Mouse (Mus musculus): Measurements from ENCODE around the gene Rbbp4. TPM values are rescaled to one million over a fixed set of nuclear protein-coding genes. Genes with fewer than 3 reads are reported as not detected.

The Rbbp4 gene
- polyA plus RNA-seq, 1 experiment = 23.5 TPM

- DNase-seq = no peak
- H3K4me3 ChIP-seq (replicated peaks; ENCODE audit: extremely low read depth, low read depth, low read length) = no peak overlapping the region
- TF ChIP-seq CTCF (IDR thresholded peaks at IDR 0.05; ENCODE audit: insufficient read depth, low read length) = no peak
- no peak for TF ChIP-seq POLR2A (IDR thresholded peaks at IDR 0.05; ENCODE audit: borderline replicate concordance, extremely low read depth, low read depth, low read length)
- no peaks in the 10 kb centered on the region for H3K4me1 ChIP-seq (ENCODE audit: control insufficient read depth, insufficient read depth, low read length)
- 78% methylated on average over 9 of the region's 9 CpGs for WGBS
Observed at GRCm38 (mm10) chr4:129303816-129304215, 31.4 kb downstream of the Rbbp4 start.

- Histone ChIP-seq H3K4me1 (ENCODE audit: control insufficient read depth, insufficient read depth, low read length) (no peaks in the 10 kb centered on the region), H3K4me3 (replicated peaks; ENCODE audit: extremely low read depth, low read depth, low read length) (no peak overlapping the region)
- no peak for TF ChIP-seq POLR2A (IDR thresholded peaks at IDR 0.05; ENCODE audit: borderline replicate concordance, extremely low read depth, low read depth, low read length)
- no peak for TF ChIP-seq CTCF (IDR thresholded peaks at IDR 0.05; ENCODE audit: insufficient read depth, low read length)
- WGBS = 71% methylated on average over 5 of the region's 5 CpGs
- no peak for DNase-seq
Observed at GRCm38 (mm10) chr4:129303401-129303800, 31.8 kb downstream of the Rbbp4 start.

GRCm38 (mm10) chr4:129299121-129299520 is 36.0 kb downstream of the Rbbp4 start:
- no peak for DNase-seq
- WGBS = 50% methylated on average over 10 of the region's 10 CpGs
- TF ChIP-seq CTCF (IDR thresholded peaks at IDR 0.05; ENCODE audit: insufficient read depth, low read length) (no peak), POLR2A (IDR thresholded peaks at IDR 0.05; ENCODE audit: borderline replicate concordance, extremely low read depth, low read depth, low read length) (no peak)
- Histone ChIP-seq H3K4me3 (replicated peaks; ENCODE audit: extremely low read depth, low read depth, low read length) (no peak overlapping the region), H3K4me1 (ENCODE audit: control insufficient read depth, insufficient read depth, low read length) (no peaks in the 10 kb centered on the region; the same call in 1 of the 2 replicates)

- no peak for DNase-seq
- Histone ChIP-seq H3K4me1 (ENCODE audit: control insufficient read depth, insufficient read depth, low read length) (no peaks in the 10 kb centered on the region; the same call in 1 of the 2 replicates), H3K4me3 (replicated peaks; ENCODE audit: extremely low read depth, low read depth, low read length) (no peak overlapping the region)
- TF ChIP-seq CTCF (IDR thresholded peaks at IDR 0.05; ENCODE audit: insufficient read depth, low read length) (no peak), POLR2A (IDR thresholded peaks at IDR 0.05; ENCODE audit: borderline replicate concordance, extremely low read depth, low read depth, low read length) (no peak)
- WGBS = 50% methylated on average over 4 of the region's 4 CpGs
Observed at GRCm38 (mm10) chr4:129297724-129298123, 37.4 kb downstream of the Rbbp4 start.

GRCm38 (mm10) chr4:129296066-129296465 is 39.1 kb downstream of the Rbbp4 start:
- TF ChIP-seq POLR2A (IDR thresholded peaks at IDR 0.05; ENCODE audit: borderline replicate concordance, extremely low read depth, low read depth, low read length) = no peak
- no peak for TF ChIP-seq CTCF (IDR thresholded peaks at IDR 0.05; ENCODE audit: insufficient read depth, low read length)
- Histone ChIP-seq H3K4me1 (ENCODE audit: control insufficient read depth, insufficient read depth, low read length) (no peaks in the 10 kb centered on the region; the same call in 1 of the 2 replicates), H3K4me3 (replicated peaks; ENCODE audit: extremely low read depth, low read depth, low read length) (no peak overlapping the region)
- no peak for DNase-seq
- WGBS = 64% methylated on average over 7 of the region's 7 CpGs

- Histone ChIP-seq H3K4me1 (ENCODE audit: control insufficient read depth, insufficient read depth, low read length) (no peaks in the 10 kb centered on the region; the same call in 1 of the 2 replicates), H3K4me3 (replicated peaks; ENCODE audit: extremely low read depth, low read depth, low read length) (no peak overlapping the region)
- DNase-seq = no peak
- 16% methylated on average over 2 of the region's 2 CpGs for WGBS
- no peak for TF ChIP-seq POLR2A (IDR thresholded peaks at IDR 0.05; ENCODE audit: borderline replicate concordance, extremely low read depth, low read depth, low read length)
- TF ChIP-seq CTCF (IDR thresholded peaks at IDR 0.05; ENCODE audit: insufficient read depth, low read length) = no peak
Observed at GRCm38 (mm10) chr4:129295188-129295587, 40.0 kb downstream of the Rbbp4 start.

GRCm38 (mm10) chr4:129293702-129294101 is 41.5 kb downstream of the Rbbp4 start:
- TF ChIP-seq POLR2A (IDR thresholded peaks at IDR 0.05; ENCODE audit: borderline replicate concordance, extremely low read depth, low read depth, low read length) (no peak), CTCF (IDR thresholded peaks at IDR 0.05; ENCODE audit: insufficient read depth, low read length) (no peak)
- DNase-seq = no peak
- no peak overlapping the region for H3K4me3 ChIP-seq (replicated peaks; ENCODE audit: extremely low read depth, low read depth, low read length)
- 42% methylated on average over 16 of the region's 16 CpGs for WGBS
- no peaks in the 10 kb centered on the region; the same call in 1 of the 2 replicates for H3K4me1 ChIP-seq (ENCODE audit: control insufficient read depth, insufficient read depth, low read length)

GRCm38 (mm10) chr4:129292831-129293230 is 42.3 kb downstream of the Rbbp4 start:
- TF ChIP-seq CTCF (IDR thresholded peaks at IDR 0.05; ENCODE audit: insufficient read depth, low read length) (no peak), POLR2A (IDR thresholded peaks at IDR 0.05; ENCODE audit: borderline replicate concordance, extremely low read depth, low read depth, low read length) (no peak)
- WGBS = 67% methylated on average over 7 of the region's 7 CpGs
- H3K4me1 ChIP-seq (ENCODE audit: control insufficient read depth, insufficient read depth, low read length) = no peaks in the 10 kb centered on the region; the same call in 1 of the 2 replicates
- H3K4me3 ChIP-seq (replicated peaks; ENCODE audit: extremely low read depth, low read depth, low read length) = no peak overlapping the region
- DNase-seq = no peak

- 86% methylated on average over 8 of the region's 8 CpGs for WGBS
- no peak for DNase-seq
- TF ChIP-seq POLR2A (IDR thresholded peaks at IDR 0.05; ENCODE audit: borderline replicate concordance, extremely low read depth, low read depth, low read length) = no peak
- TF ChIP-seq CTCF (IDR thresholded peaks at IDR 0.05; ENCODE audit: insufficient read depth, low read length) = no peak
- Histone ChIP-seq H3K4me3 (replicated peaks; ENCODE audit: extremely low read depth, low read depth, low read length) (no peak overlapping the region), H3K4me1 (ENCODE audit: control insufficient read depth, insufficient read depth, low read length) (peaks cover 2% of the 10 kb centered on the region; the same call in 1 of the 2 replicates)
Observed at GRCm38 (mm10) chr4:129289671-129290070, 45.5 kb downstream of the Rbbp4 start.

GRCm38 (mm10) chr4:129288067-129288466 is 47.1 kb downstream of the Rbbp4 start:
- DNase-seq = no peak
- TF ChIP-seq CTCF (IDR thresholded peaks at IDR 0.05; ENCODE audit: insufficient read depth, low read length) (no peak), POLR2A (IDR thresholded peaks at IDR 0.05; ENCODE audit: borderline replicate concordance, extremely low read depth, low read depth, low read length) (no peak)
- Histone ChIP-seq H3K4me3 (replicated peaks; ENCODE audit: extremely low read depth, low read depth, low read length) (no peak overlapping the region), H3K4me1 (ENCODE audit: control insufficient read depth, insufficient read depth, low read length) (peaks cover 2% of the 10 kb centered on the region; the same call in 1 of the 2 replicates)
- WGBS = 40% methylated on average over 3 of the region's 3 CpGs

Measured in lung, adult 2 months (tissue).